Mouse (Mus musculus) MN1 (cell line): ENCODE results near the gene Cep128.

Experiments used
- DNase-seq: peaks from one replicate; pipeline ENCODE4 v3.0.0-alpha.2; 2016; ENCODE audit warnings: low spot score

The Cep128 gene

GRCm38 (mm10) chr12:90961386-90962017 lies 422.7 kb downstream of the Cep128 start:
- no peak for DNase-seq

- DNase-seq: no peak
Observed at GRCm38 (mm10) chr12:90954740-90955473, 429.3 kb downstream of the Cep128 start.
